ENCODE assay signal across 8 mouse cellular contexts in genomic region chr14:57103711-57104105, GRCm38 (mm10). TPM values are rescaled to one million over a fixed set of nuclear protein-coding genes. Genes with fewer than 3 reads are reported as not detected.
DNase-seq lines count a peak whose midpoint lies in the region; ATAC-seq and TF ChIP-seq lines count a peak whose summit lies in the region.

No protein-coding gene starts in this region.

- intact Hi-C loops in left cerebral cortex, adult 2 months (cut with DNase I) = no loop called here

- no peak overlapping the region for H3K27ac ChIP-seq in left cerebral cortex, adult 2 months
- H3K27ac ChIP-seq in midbrain, embryonic 13.5 days = no peak overlapping the region

- H3K36me3 ChIP-seq in midbrain, embryonic 13.5 days = no peaks in the 10 kb centered on the region

- 1% methylated on average over 22 of the region's 22 CpGs for WGBS in midbrain, embryonic 13.5 days

- DNase-seq in left cerebral cortex, adult 2 months (ENCODE audit: extremely low spot score in 1 of 2, low spot score in 2 of 2) = no peak
- DNase-seq in left cerebral cortex, adult 18-20 months (ENCODE audit: low spot score in 2 of 2) = no peak
- peak; percentile 6 for DNase-seq in brain, adult 2 months (ENCODE audit: low read depth, low spot score)
- DNase-seq in induced T-regulatory cell, adult 2 months (ENCODE audit: low read depth) = peak; percentile 64
- DNase-seq in urinary bladder, adult 2 months (ENCODE audit: low spot score) = no peak
- no peak for DNase-seq in right cerebral cortex, postnatal 4 days
- no peak for DNase-seq in urinary bladder, postnatal 14 days (ENCODE audit: low spot score)

- peak overlapping the region; percentile 100 for H3K4me2 ChIP-seq in midbrain, embryonic 13.5 days (replicated peaks)

- H3K4me1 ChIP-seq in midbrain, embryonic 13.5 days (replicated peaks) = peaks cover 20% of the 10 kb centered on the region

- peak; percentile 24; the same call in 1 of the 2 replicates for ATAC-seq in midbrain, embryonic 13.5 days

- H3K27me3 ChIP-seq in midbrain, embryonic 13.5 days = peaks cover 72% of the 10 kb centered on the region

- no peak for TF ChIP-seq CTCF in left cerebral cortex, adult 2 months (IDR thresholded peaks at IDR 0.05)

- peak overlapping the region; percentile 60 for H3K9ac ChIP-seq in midbrain, embryonic 13.5 days (replicated peaks)

- H3K4me3 ChIP-seq in left cerebral cortex, adult 2 months = peak overlapping the region; percentile 60
- peak overlapping the region; percentile 62 for H3K4me3 ChIP-seq in midbrain, embryonic 13.5 days (replicated peaks)

- H3K9me3 ChIP-seq in midbrain, embryonic 13.5 days = no peaks in the 10 kb centered on the region

RNA-seq across cellular contexts. Expression of gene Gjb2, which starts 0.8 kb away (rescaled TPM):
- total RNA-seq in left cerebral cortex, adult 2 months (2021) = 10 to 100 TPM in 1 of 2 experiments, 1 to 10 TPM in 1; 7.7 to 11.8 TPM
- 10 to 100 TPM; 13.2 to 13.3 TPM for total RNA-seq in left cerebral cortex, adult 18-20 months (2021)
- 10.0 and 11.4 TPM in 2 replicates for polyA plus RNA-seq in midbrain, embryonic 13.5 days (2015; fragmentation: Nextera tagmentation; extraction: Ambion mirVana)
- polyA plus RNA-seq in urinary bladder, adult 2 months (2012; rRNA removed) = 6.4 and 6.5 TPM in 2 replicates

RNA-seq across cellular contexts. Expression of gene Gm4491, which starts 12.0 kb away (rescaled TPM):
- under 1 TPM; 0.68 to 0.81 TPM for total RNA-seq in left cerebral cortex, adult 2 months (2021)
- 1 to 10 TPM in 1 of 2 experiments, under 1 TPM in 1; 0.72 to 1.0 TPM for total RNA-seq in left cerebral cortex, adult 18-20 months (2021)
- 0.09 TPM in 1 of 2 replicates, not detected in the other for polyA plus RNA-seq in midbrain, embryonic 13.5 days (2015; fragmentation: Nextera tagmentation; extraction: Ambion mirVana)
- 0.12 TPM in 1 of 2 replicates, not detected in the other for polyA plus RNA-seq in urinary bladder, adult 2 months (2012; rRNA removed)

RNA-seq across cellular contexts. Expression of gene Gjb6, which starts 29.7 kb away (rescaled TPM):
- total RNA-seq in left cerebral cortex, adult 2 months (2021) = 100 to 1,000 TPM; 110 to 118 TPM
- total RNA-seq in left cerebral cortex, adult 18-20 months (2021) = 10 to 100 TPM; 95.6 to 97.5 TPM
- polyA plus RNA-seq in midbrain, embryonic 13.5 days (2015; fragmentation: Nextera tagmentation; extraction: Ambion mirVana) = 11.0 TPM in 2 replicates
- 55.0 and 56.2 TPM in 2 replicates for polyA plus RNA-seq in urinary bladder, adult 2 months (2012; rRNA removed)

RNA-seq across cellular contexts. Expression of gene Gja3, which starts 45.8 kb away (rescaled TPM):
- total RNA-seq in left cerebral cortex, adult 2 months (2021) = under 1 TPM in 1 of 2 experiments, not detected in 1; 0.12 TPM
- total RNA-seq in left cerebral cortex, adult 18-20 months (2021) = under 1 TPM; 0.12 to 0.26 TPM
- 0.51 and 0.73 TPM in 2 replicates for polyA plus RNA-seq in midbrain, embryonic 13.5 days (2015; fragmentation: Nextera tagmentation; extraction: Ambion mirVana)
- not detected in 2 replicates for polyA plus RNA-seq in urinary bladder, adult 2 months (2012; rRNA removed)

Comparison
In these comparisons a context has a peak if more than half of its experiments do, and no peak if none do; other contexts are left out.
1. DNase-seq: peak in brain, adult 2 months (single experiment) and induced T-regulatory cell, adult 2 months (single experiment); none in left cerebral cortex, adult 2 months (0 of 2), left cerebral cortex, adult 18-20 months (0 of 2), urinary bladder, adult 2 months (single experiment), right cerebral cortex, postnatal 4 days (single experiment) and urinary bladder, postnatal 14 days (single experiment).